Mouse (Mus musculus) gastrocnemius, postnatal 14 days (tissue): ENCODE results near the gene Ppm1l. TPM values are rescaled to one million over a fixed set of nuclear protein-coding genes. Genes with fewer than 3 reads are reported as not detected.
A peak's percentile ranks its signal among the peaks of the same experiment; 100 is the strongest.
"Not testable (repeated sequence)": the region's sequence is repeated elsewhere in the genome, so short reads cannot be mapped to it uniquely, and the experiment has no call there.

Source experiments
- DNase-seq: peaks from one replicate; pipeline ENCODE4 v3.0.0; 2021; ENCODE audit warnings: mixed read lengths
- intact Hi-C: fragments of 180-260 bp; cut with DNase I; formaldehyde crosslinking; loops from one replicate; pipeline ENCODE4 v1.15.1; 2025; ENCODE audit warnings: low total_unique reads
- total RNA-seq, 2 experiments: library from RNA; stranded (reverse); gene quantifications; 2 replicates each; pipeline ENCODE4 v1.2.3; 2021

Gene Ppm1l
- total RNA-seq, 2 experiments from 2014 or later: 33.8 to 34.5 TPM

- intact Hi-C loops: no loop called here
- no peak for DNase-seq
Observed at GRCm38 (mm10) chr3:69556092-69556778, 239.6 kb downstream of the Ppm1l start.

- DNase-seq: no peak
Observed at GRCm38 (mm10) chr3:69559316-69559974, 242.8 kb downstream of the Ppm1l start.

GRCm38 (mm10) chr3:69559975-69560330, 243.3 kb downstream of the Ppm1l start:
- no peak for DNase-seq
- intact Hi-C loops: no loop called here

More at GRCm38 (mm10) chr3:69559316-69559974, 242.8 kb downstream of the Ppm1l start:
- intact Hi-C loops: no loop called here

GRCm38 (mm10) chr3:69561686-69562085, 245.0 kb downstream of the Ppm1l start:
- DNase-seq: no peak
- intact Hi-C loops: no loop called here

- no peak for DNase-seq
- intact Hi-C loops: no loop called here
Observed at GRCm38 (mm10) chr3:69563406-69563805, 246.7 kb downstream of the Ppm1l start.

- intact Hi-C loops, DNase-seq: not testable (repeated sequence)
Observed at GRCm38 (mm10) chr3:69565586-69565985, 248.9 kb downstream of the Ppm1l start.

- intact Hi-C loops: no loop called here
- DNase-seq: no peak
Observed at GRCm38 (mm10) chr3:69572561-69572960, 255.9 kb downstream of the Ppm1l start.

GRCm38 (mm10) chr3:69575577-69575976, 258.9 kb downstream of the Ppm1l start:
- intact Hi-C loops: no loop called here
- no peak for DNase-seq

- intact Hi-C loops: no loop called here
- no peak for DNase-seq
Observed at GRCm38 (mm10) chr3:69576715-69577114, 260.1 kb downstream of the Ppm1l start.

- no peak for DNase-seq
- intact Hi-C loops: no loop called here
Observed at GRCm38 (mm10) chr3:69578791-69579190, 262.1 kb downstream of the Ppm1l start.

GRCm38 (mm10) chr3:69583798-69584197, 267.1 kb downstream of the Ppm1l start:
- intact Hi-C loops: no loop called here
- DNase-seq: no peak

GRCm38 (mm10) chr3:69588101-69588760, 271.6 kb downstream of the Ppm1l start:
- intact Hi-C loops: no loop called here
- DNase-seq: no peak

- DNase-seq: no peak
- intact Hi-C loops: no loop called here
Observed at GRCm38 (mm10) chr3:69593426-69593825, 276.8 kb downstream of the Ppm1l start.

- intact Hi-C loops: no loop called here
- no peak for DNase-seq
Observed at GRCm38 (mm10) chr3:69594071-69594470, 277.4 kb downstream of the Ppm1l start.

- no peak for DNase-seq
- intact Hi-C loops: loop anchor here (5.0 kb wide), 1 partner anchor 106 kb away; no protein-coding TSS in a partner anchor
Observed at GRCm38 (mm10) chr3:69596116-69596515, 279.5 kb downstream of the Ppm1l start.

- intact Hi-C loops: loop anchor here (5.0 kb wide), 1 partner anchor 105 kb away; no protein-coding TSS in a partner anchor
- DNase-seq: no peak
Observed at GRCm38 (mm10) chr3:69597211-69597610, 280.6 kb downstream of the Ppm1l start.

- DNase-seq: no peak
- intact Hi-C loops: loop anchor here (5.0 kb wide), 1 partner anchor 104 kb away; no protein-coding TSS in a partner anchor
Observed at GRCm38 (mm10) chr3:69597816-69598215, 281.2 kb downstream of the Ppm1l start.

- intact Hi-C loops: loop anchor here (5.0 kb wide), 1 partner anchor 104 kb away; no protein-coding TSS in a partner anchor
Observed at GRCm38 (mm10) chr3:69598261-69599165, 281.9 kb downstream of the Ppm1l start, which contains the start of gene B3galnt1. Gene B3galnt1 (minus strand): TSS chr3:69598960.

GRCm38 (mm10) chr3:69599166-69599500, 282.5 kb downstream of the Ppm1l start:
- intact Hi-C loops: loop anchor here (5.0 kb wide), 1 partner anchor 103 kb away; no protein-coding TSS in a partner anchor
- DNase-seq: peak; percentile 14

More at GRCm38 (mm10) chr3:69598261-69599165, 281.9 kb downstream of the Ppm1l start, which contains the start of gene B3galnt1:
- peak; percentile 72 for DNase-seq
